Mouse (Mus musculus) lung, postnatal 4 days (tissue): ENCODE results near the gene Tmem191c.
"Not testable (repeated sequence)": the region's sequence is repeated elsewhere in the genome, so short reads cannot be mapped to it uniquely, and the experiment has no call there.

Experiments
- DNase-seq, 2 experiments: peaks; one replicate each; pipeline ENCODE4 v3.0.0; 2021

Gene Tmem191c

GRCm38 (mm10) chr16:17275721-17276120 is at the start of gene Tmem191c:
Tmem191c (plus strand) TSS chr16:17276077.
- no peak for DNase-seq

GRCm38 (mm10) chr16:17226496-17226895 is 49.4 kb upstream of the Tmem191c start:
- no peak for DNase-seq

GRCm38 (mm10) chr16:17231523-17231922 is 44.4 kb upstream of the Tmem191c start:
- not testable (repeated sequence) for DNase-seq

GRCm38 (mm10) chr16:17232794-17233701 is 42.8 kb upstream of the Tmem191c start, which contains the start of gene Hic2:
Hic2 (plus strand) TSS chr16:17233572.
- peak; percentile 96 to 97 for DNase-seq

GRCm38 (mm10) chr16:17233702-17234498 is 42.0 kb upstream of the Tmem191c start:
- DNase-seq: peak; percentile 47 to 52

- DNase-seq: peak in 1 of 2 experiments; percentile 42
These were observed 41.4 kb upstream of the Tmem191c start for GRCm38 (mm10) chr16:17234499-17234895.

GRCm38 (mm10) chr16:17234916-17235665 is 40.8 kb upstream of the Tmem191c start:
- peak; percentile 39 to 66 for DNase-seq

- DNase-seq: no peak
These were observed 38.2 kb upstream of the Tmem191c start for GRCm38 (mm10) chr16:17237634-17238033.

GRCm38 (mm10) chr16:17239409-17239808 is 36.5 kb upstream of the Tmem191c start:
- no peak for DNase-seq

GRCm38 (mm10) chr16:17243731-17244130 is 32.1 kb upstream of the Tmem191c start:
- no peak for DNase-seq

GRCm38 (mm10) chr16:17244996-17245395 is 30.9 kb upstream of the Tmem191c start:
- no peak for DNase-seq

GRCm38 (mm10) chr16:17247727-17248126 is 28.1 kb upstream of the Tmem191c start:
- DNase-seq: peak; percentile 73 to 85

- DNase-seq: no peak
These were observed 26.7 kb upstream of the Tmem191c start for GRCm38 (mm10) chr16:17249135-17249534.

- DNase-seq: peak; percentile 85
These were observed 24.3 kb upstream of the Tmem191c start for GRCm38 (mm10) chr16:17251539-17251938.

GRCm38 (mm10) chr16:17252086-17252726 is 23.7 kb upstream of the Tmem191c start:
- no peak for DNase-seq

- no peak for DNase-seq
These were observed 23.0 kb upstream of the Tmem191c start for GRCm38 (mm10) chr16:17252841-17253240.

GRCm38 (mm10) chr16:17254005-17254597 is 21.8 kb upstream of the Tmem191c start:
- DNase-seq: no peak

- DNase-seq: no peak
These were observed 20.6 kb upstream of the Tmem191c start for GRCm38 (mm10) chr16:17255270-17255669.

- no peak for DNase-seq
These were observed 18.5 kb upstream of the Tmem191c start for GRCm38 (mm10) chr16:17257359-17257821.

- DNase-seq: no peak
These were observed 17.0 kb upstream of the Tmem191c start for GRCm38 (mm10) chr16:17258917-17259316.

- DNase-seq: no peak
These were observed 14.5 kb upstream of the Tmem191c start for GRCm38 (mm10) chr16:17261341-17261740.

- DNase-seq: no peak
These were observed 9.8 kb upstream of the Tmem191c start for GRCm38 (mm10) chr16:17266113-17266512.
